Mouse (Mus musculus) brain, adult 2 months (tissue): ENCODE data around the gene Wdr60.

ENCODE experiments used
- DNase-seq: peaks from one replicate; pipeline ENCODE4 v3.0.0; 2011; ENCODE audit warnings: low read depth, low spot score

Wdr60 gene

GRCm38 (mm10) chr12:116269450-116269849 lies 6.6 kb upstream of the Wdr60 start:
- no peak for DNase-seq

GRCm38 (mm10) chr12:116265275-116265674 lies 2.5 kb upstream of the Wdr60 start:
- DNase-seq, result no peak

GRCm38 (mm10) chr12:116264756-116265155 lies 1.9 kb upstream of the Wdr60 start:
- DNase-seq, result no peak

- no peak for DNase-seq
Observed at GRCm38 (mm10) chr12:116258321-116258720, 4.5 kb downstream of the Wdr60 start.

GRCm38 (mm10) chr12:116255636-116256035 lies 7.2 kb downstream of the Wdr60 start:
- DNase-seq, result no peak

- no peak for DNase-seq
Observed at GRCm38 (mm10) chr12:116254652-116255051, 8.2 kb downstream of the Wdr60 start.

GRCm38 (mm10) chr12:116244601-116245000 lies 18.2 kb downstream of the Wdr60 start:
- peak; percentile 69 for DNase-seq

- DNase-seq, result peak; percentile 78
Observed at GRCm38 (mm10) chr12:116238803-116239202, 24.0 kb downstream of the Wdr60 start.

GRCm38 (mm10) chr12:116238370-116238769 lies 24.5 kb downstream of the Wdr60 start:
- DNase-seq, result no peak

- DNase-seq, result peak; percentile 44
Observed at GRCm38 (mm10) chr12:116236658-116237057, 26.2 kb downstream of the Wdr60 start.

GRCm38 (mm10) chr12:116235356-116235755 lies 27.5 kb downstream of the Wdr60 start:
- DNase-seq, result no peak

GRCm38 (mm10) chr12:116232061-116232460 lies 30.8 kb downstream of the Wdr60 start:
- no peak for DNase-seq

GRCm38 (mm10) chr12:116231612-116232011 lies 31.2 kb downstream of the Wdr60 start:
- DNase-seq, result peak; percentile 45

- no peak for DNase-seq
Observed at GRCm38 (mm10) chr12:116229451-116229850, 33.4 kb downstream of the Wdr60 start.

GRCm38 (mm10) chr12:116226289-116227057 lies 36.3 kb downstream of the Wdr60 start:
- DNase-seq, result no peak

- no peak for DNase-seq
Observed at GRCm38 (mm10) chr12:116223107-116223506, 39.7 kb downstream of the Wdr60 start.

- DNase-seq, result no peak
Observed at GRCm38 (mm10) chr12:116207486-116207885, 55.3 kb downstream of the Wdr60 start.

- peak; percentile 53 for DNase-seq
Observed at GRCm38 (mm10) chr12:116205726-116206125, 57.1 kb downstream of the Wdr60 start.

GRCm38 (mm10) chr12:116202176-116202981 lies 60.4 kb downstream of the Wdr60 start:
- DNase-seq, result peak; percentile 82

GRCm38 (mm10) chr12:116198791-116199190 lies 64.0 kb downstream of the Wdr60 start:
- DNase-seq, result no peak

GRCm38 (mm10) chr12:116196221-116196620 lies 66.6 kb downstream of the Wdr60 start:
- DNase-seq, result no peak

- DNase-seq, result peak; percentile 87
Observed at GRCm38 (mm10) chr12:116194641-116195040, 68.2 kb downstream of the Wdr60 start.

- DNase-seq, result no peak
Observed at GRCm38 (mm10) chr12:116193952-116194351, 68.9 kb downstream of the Wdr60 start.
